Mouse (Mus musculus) ovary, postnatal 14 days (tissue): ENCODE data around the gene Papola.

Experiments
- DNase-seq: peaks from one replicate; pipeline ENCODE4 v3.0.0; 2022; ENCODE audit warnings: low spot score

Gene Papola

GRCm38 (mm10) chr12:105784196-105784999, at the start of gene Papola:
TSS of gene Papola (plus strand) at chr12:105784694.
- DNase-seq, result peak; percentile 74

- DNase-seq, result no peak
Observed at GRCm38 (mm10) chr12:105735226-105735888, 49.1 kb upstream of the Papola start.

- DNase-seq, result no peak
Observed at GRCm38 (mm10) chr12:105735889-105736251, 48.6 kb upstream of the Papola start.

GRCm38 (mm10) chr12:105738316-105739096, 46.0 kb upstream of the Papola start:
- DNase-seq, result no peak

GRCm38 (mm10) chr12:105739656-105740055, 44.8 kb upstream of the Papola start:
- DNase-seq, result no peak

- DNase-seq, result no peak
Observed at GRCm38 (mm10) chr12:105748114-105748513, 36.4 kb upstream of the Papola start.

- DNase-seq, result no peak
Observed at GRCm38 (mm10) chr12:105753813-105754212, 30.7 kb upstream of the Papola start.

GRCm38 (mm10) chr12:105757816-105758497, 26.5 kb upstream of the Papola start:
- no peak for DNase-seq

GRCm38 (mm10) chr12:105758911-105759310, 25.6 kb upstream of the Papola start:
- no peak for DNase-seq

- DNase-seq, result no peak
Observed at GRCm38 (mm10) chr12:105759849-105760478, 24.5 kb upstream of the Papola start.

GRCm38 (mm10) chr12:105761171-105761570, 23.3 kb upstream of the Papola start:
- no peak for DNase-seq

GRCm38 (mm10) chr12:105761629-105762028, 22.9 kb upstream of the Papola start:
- DNase-seq, result no peak

GRCm38 (mm10) chr12:105769700-105770099, 14.8 kb upstream of the Papola start:
- no peak for DNase-seq

- DNase-seq, result peak; percentile 31
Observed at GRCm38 (mm10) chr12:105774871-105775270, 9.6 kb upstream of the Papola start.

GRCm38 (mm10) chr12:105777651-105778050, 6.8 kb upstream of the Papola start:
- no peak for DNase-seq

- peak; percentile 51 for DNase-seq
Observed at GRCm38 (mm10) chr12:105785000-105785774, 693 bp downstream of the Papola start.

- no peak for DNase-seq
Observed at GRCm38 (mm10) chr12:105786113-105786512, 1.6 kb downstream of the Papola start.

GRCm38 (mm10) chr12:105787626-105788025, 3.1 kb downstream of the Papola start:
- DNase-seq, result no peak

- DNase-seq, result no peak
Observed at GRCm38 (mm10) chr12:105789885-105790284, 5.4 kb downstream of the Papola start.

GRCm38 (mm10) chr12:105794896-105795295, 10.4 kb downstream of the Papola start:
- DNase-seq, result no peak

GRCm38 (mm10) chr12:105798001-105798400, 13.5 kb downstream of the Papola start:
- DNase-seq, result no peak
